32 mouse cellular contexts compared by ENCODE assay signal in the genomic region with DNA sequence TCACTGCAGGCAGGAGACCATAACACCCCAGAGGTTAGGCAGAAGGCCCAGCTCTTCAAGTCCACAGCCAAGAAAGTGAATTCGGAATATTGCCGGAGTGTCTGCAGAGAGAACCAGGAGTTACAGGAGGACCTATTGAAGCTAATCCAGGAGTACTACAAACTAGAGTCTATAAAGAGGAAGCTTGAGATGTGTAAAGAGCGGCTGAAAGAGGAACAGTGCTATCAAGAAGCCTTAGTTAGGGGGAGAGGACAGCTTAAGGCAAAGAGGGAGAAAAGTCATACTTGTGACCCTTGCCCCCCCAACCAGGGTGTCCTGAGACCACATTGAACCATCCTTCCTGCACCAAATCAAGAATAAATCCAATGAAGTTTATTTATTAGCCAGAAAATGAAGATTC. TPM values are rescaled to one million over a fixed set of nuclear protein-coding genes. Genes with fewer than 3 reads are reported as not detected.
DNase-seq lines count a peak whose midpoint lies in the region; ATAC-seq and TF ChIP-seq lines count a peak whose summit lies in the region.
"Had no signal": no experiment of that assay in that cellular context is flagged by ENCODE, and none has a peak within 500 bp of the region (broad histone marks: within the 10 kb centered on the region; RNA-seq: fewer than 3 reads in every experiment).

No protein-coding gene starts in this region.

- peaks cover 27% of the 10 kb centered on the region for H3K36me3 ChIP-seq in ES-Bruce4 (ENCODE audit: control insufficient read depth, insufficient read depth, low read length, poor library complexity, severe bottlenecking)
- H3K36me3 ChIP-seq: intestine, embryonic 15.5 days had no signal

- H3K9me3 ChIP-seq in ES-Bruce4 (replicated peaks; ENCODE audit: control insufficient read depth, insufficient read depth, low read length, poor library complexity, severe bottlenecking): peaks cover 5% of the 10 kb centered on the region
- H3K9me3 ChIP-seq: embryonic facial prominence, embryonic 12.5 days; embryonic facial prominence, embryonic 15.5 days; G1E; hindbrain, embryonic 12.5 days; intestine, embryonic 15.5 days had no signal

- no peaks in the 10 kb centered on the region for H3K27me3 ChIP-seq in ES-Bruce4 (ENCODE audit: control insufficient read depth, insufficient read depth, low read length, poor library complexity, severe bottlenecking)
- H3K27me3 ChIP-seq: embryonic facial prominence, embryonic 12.5 days; embryonic facial prominence, embryonic 15.5 days; hindbrain, embryonic 12.5 days; intestine, embryonic 15.5 days had no signal

- TF ChIP-seq EP300 in ES-Bruce4 (IDR thresholded peaks at IDR 0.05; ENCODE audit: insufficient read depth, low read depth, low read length): no peak

- H3K4me3 ChIP-seq in ES-Bruce4 (ENCODE audit: low read depth, low read length): peak overlapping the region; percentile 81
- H3K4me3 ChIP-seq: embryonic facial prominence, embryonic 12.5 days; embryonic facial prominence, embryonic 15.5 days; hindbrain, embryonic 12.5 days; intestine, embryonic 15.5 days had no signal

- TF ChIP-seq POLR2A in ES-Bruce4 (IDR thresholded peaks at IDR 0.05; ENCODE audit: insufficient read depth, low read length): no peak

- ATAC-seq in megakaryocyte, adult 5-6 weeks (ENCODE audit: poor library complexity, severe bottlenecking): peak; percentile 91
- ATAC-seq in CD4-positive, CD25-positive, alpha-beta regulatory T cell, adult 4 months: no peak
- ATAC-seq: activated CD4-positive, CD25-positive, alpha-beta regulatory T cell, adult 4 months; forebrain, embryonic 14.5 days; forebrain, postnatal 0 days; hindbrain, embryonic 16.5 days; intestine, embryonic 15.5 days had no signal

- DNase-seq in MEL-GATA-1-ER (ENCODE audit: extremely low read depth, low read depth): peak; percentile 41
- no peak for DNase-seq in frontal cortex, postnatal 10 days (ENCODE audit: low spot score in 2 of 2)
- DNase-seq in urinary bladder, postnatal 4 days (ENCODE audit: low spot score in 2 of 2): no peak
- no peak for DNase-seq in gastrocnemius, postnatal 10 days
- DNase-seq: adrenal gland, postnatal 10 days; adrenal gland, postnatal 36 days; cerebellum, adult 18-20 months; cerebellum, adult 9-10 months; cerebellum, postnatal 14 days; forebrain, postnatal 0 days; gastrocnemius, postnatal 36 days; heart, adult 11 months; kidney, adult 11 months had no signal

- peak overlapping the region; percentile 80 for H3K9ac ChIP-seq in ES-Bruce4 (ENCODE audit: low read depth, poor library complexity, severe bottlenecking)
- H3K9ac ChIP-seq: embryonic facial prominence, embryonic 12.5 days; embryonic facial prominence, embryonic 15.5 days; forebrain, postnatal 0 days; hindbrain, embryonic 12.5 days; intestine, embryonic 15.5 days had no signal

- peaks cover 1% of the 10 kb centered on the region for H3K4me1 ChIP-seq in ES-Bruce4 (ENCODE audit: control insufficient read depth, insufficient read depth, low read length)
- H3K4me1 ChIP-seq: embryonic facial prominence, embryonic 12.5 days; embryonic facial prominence, embryonic 15.5 days; hindbrain, embryonic 12.5 days; intestine, embryonic 15.5 days had no signal

- H3K27ac ChIP-seq in ES-Bruce4 (ENCODE audit: insufficient read depth, low read length): peak overlapping the region; percentile 96
- H3K27ac ChIP-seq: embryonic facial prominence, embryonic 12.5 days; embryonic facial prominence, embryonic 15.5 days; hindbrain, embryonic 12.5 days; intestine, embryonic 15.5 days had no signal

- no peak for TF ChIP-seq CTCF in ES-Bruce4 (IDR thresholded peaks at IDR 0.05; ENCODE audit: low read depth, low read length)

RNA-seq across cellular contexts. Expression of gene 4930548H24Rik, which starts 2.3 kb away (rescaled TPM):
- polyA plus RNA-seq in ES-Bruce4 (2011; ENCODE audit: insufficient read depth, insufficient read length, low read depth, missing spikeins): 0.30 TPM in 1 of 2 replicates, not detected in the other
- total RNA-seq in megakaryocyte, adult 5-6 weeks (2015): not detected in 2 replicates
- 0.12 and 0.44 TPM in 2 replicates for total RNA-seq in megakaryocyte, adult 5-6 weeks (2017)
- under 1 TPM in 1 of 2 experiments, not detected in 1; 0.71 TPM for polyA plus RNA-seq in CD4-positive, CD25-positive, alpha-beta regulatory T cell, adult 4 months (2017; shearing (Covaris generic))
- total RNA-seq in gastrocnemius, postnatal 10 days (2021): under 1 TPM; 0.28 to 0.29 TPM
- total RNA-seq: adrenal gland, postnatal 36 days; CH12.LX; gastrocnemius, adult 8-10 months; gastrocnemius, postnatal 36 days; heart, postnatal 25 days; hematopoietic stem cell, adult 5-6 weeks had no signal
- polyA plus RNA-seq: forebrain, embryonic 14.5 days; forebrain, postnatal 0 days; frontal cortex, adult 2 months; G1E; heart, embryonic 11.5 days; heart, embryonic 14.5 days; heart, postnatal 0 days; hindbrain, embryonic 12.5 days; intestine, embryonic 15.5 days had no signal

RNA-seq across cellular contexts. Expression of gene Gpn1, which starts 6.7 kb away (rescaled TPM):
- polyA plus RNA-seq in ES-Bruce4 (2011; ENCODE audit: insufficient read depth, insufficient read length, low read depth, missing spikeins): 49.0 and 54.8 TPM in 2 replicates
- total RNA-seq in megakaryocyte, adult 5-6 weeks (2015): 7.7 and 11.0 TPM in 2 replicates
- 9.6 and 14.9 TPM in 2 replicates for total RNA-seq in megakaryocyte, adult 5-6 weeks (2017)
- 10 to 100 TPM; 48.2 to 60.4 TPM for polyA plus RNA-seq in CD4-positive, CD25-positive, alpha-beta regulatory T cell, adult 4 months (2017; shearing (Covaris generic))
- total RNA-seq in gastrocnemius, postnatal 10 days (2021): 10 to 100 TPM; 19.9 to 22.0 TPM

RNA-seq across cellular contexts. Expression of gene Zfp512, which starts 35.7 kb away (rescaled TPM):
- 53.8 and 55.9 TPM in 2 replicates for polyA plus RNA-seq in ES-Bruce4 (2011; ENCODE audit: insufficient read depth, insufficient read length, low read depth, missing spikeins)
- total RNA-seq in megakaryocyte, adult 5-6 weeks (2015): 11.0 and 18.1 TPM in 2 replicates
- 20.6 and 24.2 TPM in 2 replicates for total RNA-seq in megakaryocyte, adult 5-6 weeks (2017)
- polyA plus RNA-seq in CD4-positive, CD25-positive, alpha-beta regulatory T cell, adult 4 months (2017; shearing (Covaris generic)): 10 to 100 TPM; 37.1 to 50.1 TPM
- 10 to 100 TPM; 12.4 to 17.4 TPM for total RNA-seq in gastrocnemius, postnatal 10 days (2021)

RNA-seq across cellular contexts. Expression of gene Slc4a1ap, which starts 38.9 kb away (rescaled TPM):
- 46.4 and 62.4 TPM in 2 replicates for polyA plus RNA-seq in ES-Bruce4 (2011; ENCODE audit: insufficient read depth, insufficient read length, low read depth, missing spikeins)
- total RNA-seq in megakaryocyte, adult 5-6 weeks (2015): 41.3 and 50.5 TPM in 2 replicates
- total RNA-seq in megakaryocyte, adult 5-6 weeks (2017): 44.2 and 54.6 TPM in 2 replicates
- 10 to 100 TPM; 21.8 to 31.2 TPM for polyA plus RNA-seq in CD4-positive, CD25-positive, alpha-beta regulatory T cell, adult 4 months (2017; shearing (Covaris generic))
- total RNA-seq in gastrocnemius, postnatal 10 days (2021): 10 to 100 TPM; 21.7 to 22.3 TPM

RNA-seq across cellular contexts. Expression of gene Supt7l, which starts 39.7 kb away (rescaled TPM):
- polyA plus RNA-seq in ES-Bruce4 (2011; ENCODE audit: insufficient read depth, insufficient read length, low read depth, missing spikeins): 16.9 and 19.3 TPM in 2 replicates
- total RNA-seq in megakaryocyte, adult 5-6 weeks (2015): 11.2 and 14.0 TPM in 2 replicates
- total RNA-seq in megakaryocyte, adult 5-6 weeks (2017): 14.1 and 18.5 TPM in 2 replicates
- 10 to 100 TPM; 16.4 to 24.3 TPM for polyA plus RNA-seq in CD4-positive, CD25-positive, alpha-beta regulatory T cell, adult 4 months (2017; shearing (Covaris generic))
- 10 to 100 TPM; 10.7 to 11.9 TPM for total RNA-seq in gastrocnemius, postnatal 10 days (2021)
